Mouse (Mus musculus): ENCODE results near the gene Kcna10.

DNA sequence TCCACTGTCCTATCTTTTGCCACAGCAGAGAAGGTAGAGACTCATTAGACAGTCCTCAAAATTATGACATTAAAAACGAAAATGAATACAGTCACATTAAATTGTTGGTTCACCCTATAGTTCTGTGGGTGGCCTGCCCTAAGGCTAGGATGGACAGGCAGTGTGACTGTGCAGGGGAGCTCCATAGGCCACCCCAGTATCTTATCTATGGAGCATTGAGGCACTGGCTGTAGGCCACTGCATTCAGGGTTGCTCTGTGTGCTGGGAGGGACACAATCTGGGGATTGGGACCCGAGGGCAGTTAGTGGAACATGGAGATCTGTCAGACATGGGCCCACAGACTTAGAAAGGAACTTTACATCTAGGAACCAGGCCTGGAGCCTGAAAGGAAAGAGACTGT is 51.1 kb downstream of the Kcna10 start:
- TF ChIP-seq POLR2A (IDR thresholded peaks at IDR 0.05; ENCODE audit: low read depth, low read length) (no peak), CTCF (conservative IDR thresholded peaks at IDR 0.05; ENCODE audit: insufficient read depth, insufficient read length, low read depth, low read length) (no peak)

Data from kidney, adult 2 months (tissue).